Mouse (Mus musculus): ENCODE data around the gene Pced1b. TPM values are rescaled to one million over a fixed set of nuclear protein-coding genes. Genes with fewer than 3 reads are reported as not detected.

Pced1b gene
- polyA plus RNA-seq, 1 experiment from 2014 or later, result 1.9 TPM

GRCm38 (mm10) chr15:97411671-97412070 is 164.8 kb downstream of the Pced1b start:
- H3K4me3 ChIP-seq, result no peak overlapping the region
- no peaks in the 10 kb centered on the region for H3K36me3 ChIP-seq
- H3K9ac ChIP-seq, result no peak overlapping the region
- H3K27me3 ChIP-seq, result 0 out of 2 replicates have a peak, but pooled peaks cover 7% of the 10 kb centered on the region
- 87% methylated on average over 6 of the region's 6 CpGs for WGBS
- no peak overlapping the region for H3K4me2 ChIP-seq
- H3K27ac ChIP-seq, result no peak overlapping the region
- H3K9me3 ChIP-seq (replicated peaks), result no peaks in the 10 kb centered on the region
- no peak for ATAC-seq (replicated peaks; ENCODE audit: insufficient number of reproducible peaks, insufficient read depth, low FRiP score, low read depth)
- H3K4me1 ChIP-seq (replicated peaks), result no peaks in the 10 kb centered on the region

- no peak overlapping the region for H3K27ac ChIP-seq
- H3K4me2 ChIP-seq, result no peak overlapping the region
- no peak for ATAC-seq (replicated peaks; ENCODE audit: insufficient number of reproducible peaks, insufficient read depth, low FRiP score, low read depth)
- no peak overlapping the region for H3K9ac ChIP-seq
- H3K4me3 ChIP-seq, result no peak overlapping the region
- 0 out of 2 replicates have a peak, but pooled peaks cover 7% of the 10 kb centered on the region for H3K27me3 ChIP-seq
- no peaks in the 10 kb centered on the region for H3K9me3 ChIP-seq (replicated peaks)
- WGBS, result 86% methylated on average over 8 of the region's 8 CpGs
- H3K36me3 ChIP-seq, result no peaks in the 10 kb centered on the region
- H3K4me1 ChIP-seq (replicated peaks), result no peaks in the 10 kb centered on the region
Measured at GRCm38 (mm10) chr15:97412308-97412707, 165.4 kb downstream of the Pced1b start.

GRCm38 (mm10) chr15:97412861-97413260 is 166.0 kb downstream of the Pced1b start:
- no peak overlapping the region for H3K4me2 ChIP-seq
- no peaks in the 10 kb centered on the region for H3K9me3 ChIP-seq (replicated peaks)
- 76% methylated on average over 7 of the region's 7 CpGs for WGBS
- H3K27ac ChIP-seq, result no peak overlapping the region
- H3K27me3 ChIP-seq, result 0 out of 2 replicates have a peak, but pooled peaks cover 7% of the 10 kb centered on the region
- no peak overlapping the region for H3K9ac ChIP-seq
- H3K4me1 ChIP-seq (replicated peaks), result no peaks in the 10 kb centered on the region
- no peak overlapping the region for H3K4me3 ChIP-seq
- no peak for ATAC-seq (replicated peaks; ENCODE audit: insufficient number of reproducible peaks, insufficient read depth, low FRiP score, low read depth)
- H3K36me3 ChIP-seq, result no peaks in the 10 kb centered on the region

DNA sequence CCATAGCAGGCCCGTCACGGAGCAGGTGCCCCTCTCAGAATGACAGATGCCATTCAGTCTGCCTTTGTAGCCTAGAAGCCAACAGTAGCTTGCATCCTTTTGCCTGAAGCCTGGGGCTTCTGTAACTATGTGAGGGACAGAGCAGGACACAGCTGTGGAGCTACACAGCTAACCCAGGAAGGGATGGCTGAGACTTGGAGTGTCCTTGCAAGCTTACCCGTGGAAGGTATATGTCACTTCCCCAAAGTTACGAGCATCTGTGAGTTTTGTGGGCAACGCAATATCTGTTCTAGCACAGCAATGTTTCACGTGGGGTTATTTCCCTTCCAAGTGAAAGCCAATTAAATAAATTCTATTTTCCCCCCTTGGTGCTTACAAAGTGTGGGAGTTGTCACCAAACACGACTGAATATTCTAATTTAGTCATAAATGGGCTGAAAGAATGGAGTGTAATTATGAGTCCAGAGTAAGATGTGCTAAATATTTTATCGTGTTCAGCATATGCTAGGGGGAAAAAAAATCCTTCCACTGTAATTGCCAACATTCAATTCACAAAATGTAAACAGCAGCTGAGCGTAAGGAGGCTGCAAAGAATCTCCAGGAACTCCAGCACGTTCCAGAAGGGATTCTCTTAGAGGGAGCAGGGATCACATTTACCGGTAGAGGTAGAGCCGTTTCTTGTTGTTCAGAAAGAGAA is 168.0 kb downstream of the Pced1b start:
- Histone ChIP-seq H3K9me3 (replicated peaks) (no peaks in the 10 kb centered on the region), H3K36me3 (no peaks in the 10 kb centered on the region), H3K27me3 (no peaks in the 10 kb centered on the region), H3K27ac (no peak overlapping the region), H3K4me1 (replicated peaks) (no peaks in the 10 kb centered on the region), H3K4me3 (no peak overlapping the region), H3K4me2 (no peak overlapping the region), H3K9ac (no peak overlapping the region)
- 77% methylated on average over 12 of the region's 12 CpGs for WGBS
- ATAC-seq (replicated peaks; ENCODE audit: insufficient number of reproducible peaks, insufficient read depth, low FRiP score, low read depth), result no peak

DNA sequence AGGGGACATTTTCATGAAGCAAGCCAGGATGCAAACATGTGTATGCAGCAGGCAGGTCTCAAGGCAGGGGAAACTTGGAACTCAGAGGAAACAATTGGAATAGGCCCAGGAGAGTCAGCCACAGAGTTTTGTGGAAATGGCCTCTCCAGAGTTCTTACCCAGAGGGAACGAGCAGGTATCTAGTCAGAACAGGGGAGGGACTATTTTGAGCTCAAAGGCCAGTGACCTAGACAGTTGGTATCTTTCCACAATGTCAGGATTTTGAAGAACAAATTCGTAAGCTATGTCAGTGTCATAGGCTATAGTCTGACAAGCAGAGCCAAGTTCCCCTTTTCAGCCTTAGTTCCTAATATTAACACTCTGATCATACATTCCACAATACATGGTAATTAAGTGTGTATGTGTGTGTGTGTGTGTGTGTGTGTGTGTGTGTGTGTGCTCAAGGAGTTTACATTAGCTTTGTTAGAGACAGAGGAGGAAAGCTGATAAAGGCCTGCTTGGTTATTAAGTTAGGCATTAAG is 168.6 kb downstream of the Pced1b start:
- 53% methylated on average over 2 of the region's 2 CpGs for WGBS
- no peak overlapping the region for H3K27ac ChIP-seq
- H3K27me3 ChIP-seq, result no peaks in the 10 kb centered on the region
- H3K36me3 ChIP-seq, result no peaks in the 10 kb centered on the region
- no peak for ATAC-seq (replicated peaks; ENCODE audit: insufficient number of reproducible peaks, insufficient read depth, low FRiP score, low read depth)
- no peak overlapping the region for H3K4me3 ChIP-seq
- no peak overlapping the region for H3K4me2 ChIP-seq
- no peaks in the 10 kb centered on the region for H3K4me1 ChIP-seq (replicated peaks)
- no peak overlapping the region for H3K9ac ChIP-seq
- no peaks in the 10 kb centered on the region for H3K9me3 ChIP-seq (replicated peaks)

DNA sequence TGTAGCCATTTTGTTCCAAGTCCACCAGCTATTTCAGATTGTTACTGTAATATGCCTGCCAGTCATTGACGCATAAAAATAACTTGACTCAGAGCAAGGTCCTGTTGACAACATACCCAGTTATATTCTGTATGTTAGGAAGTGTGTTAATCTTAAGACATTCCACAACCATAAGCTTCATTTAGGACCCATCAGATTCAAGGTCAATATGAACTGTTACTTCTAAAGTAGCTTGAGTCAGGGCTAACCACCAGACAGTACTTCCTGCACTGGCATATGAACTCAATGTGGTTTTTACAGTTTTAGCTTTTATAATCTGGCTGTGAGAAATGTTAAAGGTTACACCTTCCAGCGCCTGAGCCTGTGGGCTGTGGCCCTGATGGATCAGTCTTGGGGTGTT is 173.4 kb downstream of the Pced1b start:
- no peak overlapping the region for H3K4me3 ChIP-seq
- H3K9me3 ChIP-seq (replicated peaks), result no peaks in the 10 kb centered on the region
- H3K27ac ChIP-seq, result no peak overlapping the region
- ATAC-seq (replicated peaks; ENCODE audit: insufficient number of reproducible peaks, insufficient read depth, low FRiP score, low read depth), result no peak
- no peaks in the 10 kb centered on the region for H3K4me1 ChIP-seq (replicated peaks)
- no peak overlapping the region for H3K4me2 ChIP-seq
- H3K27me3 ChIP-seq, result no peaks in the 10 kb centered on the region
- no peaks in the 10 kb centered on the region for H3K36me3 ChIP-seq
- no peak overlapping the region for H3K9ac ChIP-seq
- 90% methylated on average over 2 of the region's 2 CpGs for WGBS

GRCm38 (mm10) chr15:97421533-97421932 is 174.6 kb downstream of the Pced1b start:
- no peaks in the 10 kb centered on the region for H3K27me3 ChIP-seq
- WGBS, result 76% methylated on average over 3 of the region's 3 CpGs
- no peaks in the 10 kb centered on the region for H3K9me3 ChIP-seq (replicated peaks)
- no peaks in the 10 kb centered on the region for H3K36me3 ChIP-seq
- no peak for ATAC-seq (replicated peaks; ENCODE audit: insufficient number of reproducible peaks, insufficient read depth, low FRiP score, low read depth)
- H3K4me2 ChIP-seq, result no peak overlapping the region
- H3K9ac ChIP-seq, result no peak overlapping the region
- no peak overlapping the region for H3K4me3 ChIP-seq
- no peak overlapping the region for H3K27ac ChIP-seq
- H3K4me1 ChIP-seq (replicated peaks), result no peaks in the 10 kb centered on the region

DNA sequence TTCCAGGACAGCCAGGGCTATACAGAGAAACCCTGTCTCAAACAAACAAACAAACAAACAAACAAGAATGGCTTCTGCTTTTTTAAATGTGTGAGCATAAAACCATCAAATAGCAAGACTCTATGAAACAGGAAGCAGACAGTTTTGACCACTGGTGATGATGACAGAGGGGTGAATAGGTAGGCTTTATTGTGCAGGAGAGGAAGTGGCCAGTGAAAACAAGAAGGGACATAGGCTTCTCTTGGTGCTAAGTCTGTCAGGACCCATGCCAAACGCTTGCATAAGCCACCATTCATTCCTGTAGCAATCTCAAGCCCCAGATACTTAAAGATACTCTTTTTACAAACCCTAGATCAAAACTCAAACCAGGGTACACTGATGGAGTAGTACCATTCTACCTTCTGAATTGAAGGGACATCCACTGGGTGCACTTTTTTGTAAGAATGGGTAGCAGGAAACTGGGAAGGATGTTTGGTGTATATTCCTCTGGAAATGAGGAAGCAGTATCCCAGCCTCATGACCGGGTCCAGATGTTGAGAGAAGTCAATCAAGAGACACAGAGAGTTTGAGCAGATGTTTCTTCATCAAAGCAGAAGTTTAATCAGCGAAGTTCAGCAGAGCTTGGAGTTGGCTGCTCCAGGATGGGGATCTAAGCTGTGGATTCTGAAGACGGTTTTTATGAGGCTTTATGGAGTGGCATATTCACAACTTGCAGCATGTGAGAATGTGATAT is 175.5 kb downstream of the Pced1b start:
- H3K4me3 ChIP-seq, result no peak overlapping the region
- no peak overlapping the region for H3K27ac ChIP-seq
- H3K4me1 ChIP-seq (replicated peaks), result no peaks in the 10 kb centered on the region
- no peak for ATAC-seq (replicated peaks; ENCODE audit: insufficient number of reproducible peaks, insufficient read depth, low FRiP score, low read depth)
- H3K27me3 ChIP-seq, result no peaks in the 10 kb centered on the region
- H3K9me3 ChIP-seq (replicated peaks), result no peaks in the 10 kb centered on the region
- no peaks in the 10 kb centered on the region for H3K36me3 ChIP-seq
- 68% methylated on average over 4 of the region's 4 CpGs for WGBS
- no peak overlapping the region for H3K9ac ChIP-seq
- H3K4me2 ChIP-seq, result no peak overlapping the region

- Histone ChIP-seq H3K4me3 (no peak overlapping the region), H3K27ac (no peak overlapping the region), H3K4me1 (replicated peaks) (no peaks in the 10 kb centered on the region), H3K4me2 (no peak overlapping the region), H3K36me3 (no peaks in the 10 kb centered on the region), H3K27me3 (no peaks in the 10 kb centered on the region), H3K9me3 (replicated peaks) (no peaks in the 10 kb centered on the region), H3K9ac (no peak overlapping the region)
- WGBS, result 53% methylated on average over 7 of the region's 7 CpGs
- no peak for ATAC-seq (replicated peaks; ENCODE audit: insufficient number of reproducible peaks, insufficient read depth, low FRiP score, low read depth)
Measured at GRCm38 (mm10) chr15:97424375-97424774, 177.5 kb downstream of the Pced1b start.

DNA sequence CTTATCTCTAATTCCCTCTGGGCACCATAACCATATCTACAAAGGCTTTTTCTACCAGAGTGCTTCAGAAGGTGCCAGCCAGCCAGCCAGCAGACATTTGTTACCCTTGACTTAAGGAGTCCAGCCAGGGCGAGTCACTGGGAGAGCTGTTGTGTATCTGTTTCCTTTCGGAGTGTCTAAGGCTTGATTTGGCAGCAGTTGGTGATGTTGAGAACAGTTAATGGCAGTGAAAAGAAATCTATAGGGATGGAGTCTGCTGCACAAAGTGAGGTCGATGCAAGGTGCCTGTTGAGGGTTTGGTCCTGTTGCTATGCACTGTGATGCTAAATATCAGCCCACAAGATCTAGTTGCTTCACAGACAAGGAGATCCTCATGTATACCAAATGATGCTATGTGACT is 178.1 kb downstream of the Pced1b start:
- H3K27ac ChIP-seq, result no peak overlapping the region
- no peaks in the 10 kb centered on the region for H3K9me3 ChIP-seq (replicated peaks)
- H3K27me3 ChIP-seq, result no peaks in the 10 kb centered on the region
- ATAC-seq (replicated peaks; ENCODE audit: insufficient number of reproducible peaks, insufficient read depth, low FRiP score, low read depth), result no peak
- H3K36me3 ChIP-seq, result no peaks in the 10 kb centered on the region
- 62% methylated on average over 3 of the region's 3 CpGs for WGBS
- no peak overlapping the region for H3K4me2 ChIP-seq
- H3K4me3 ChIP-seq, result no peak overlapping the region
- no peaks in the 10 kb centered on the region for H3K4me1 ChIP-seq (replicated peaks)
- no peak overlapping the region for H3K9ac ChIP-seq

DNA sequence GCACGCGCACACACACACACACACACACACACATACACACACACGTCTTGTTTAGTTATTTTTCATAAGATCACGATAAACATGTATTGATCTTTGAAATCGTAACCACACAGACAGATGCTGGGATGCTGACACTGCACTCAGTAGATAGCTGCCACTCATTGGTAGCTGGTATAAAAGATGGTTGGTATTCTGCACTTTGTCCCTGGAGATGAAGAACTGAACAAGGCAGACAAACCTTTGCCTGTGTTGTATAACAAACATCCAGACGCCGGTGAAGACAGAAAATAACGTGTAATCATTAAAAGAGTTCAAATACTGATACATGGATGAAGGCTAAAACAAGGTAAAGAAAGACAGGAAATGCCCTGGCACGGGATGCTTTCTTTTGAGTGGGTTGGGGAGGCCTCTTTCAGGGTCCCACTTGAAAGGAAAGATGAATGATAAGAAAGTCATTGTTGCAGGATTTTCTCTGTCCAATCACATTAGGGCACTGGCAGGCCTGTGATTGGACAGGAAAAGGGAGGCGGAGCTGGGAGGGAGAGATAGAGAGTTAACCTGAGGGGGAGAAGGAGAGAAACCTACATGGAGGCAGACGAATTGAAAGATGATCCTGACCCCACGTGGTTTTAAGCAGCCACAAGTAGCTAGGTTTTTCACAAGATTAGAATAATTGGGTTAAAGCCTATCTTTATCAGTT is 182.4 kb downstream of the Pced1b start:
- H3K4me2 ChIP-seq, result no peak overlapping the region
- H3K36me3 ChIP-seq, result no peaks in the 10 kb centered on the region
- no peak overlapping the region for H3K27ac ChIP-seq
- H3K4me1 ChIP-seq (replicated peaks), result no peaks in the 10 kb centered on the region
- no peak overlapping the region for H3K9ac ChIP-seq
- WGBS, result 79% methylated on average over 12 of the region's 12 CpGs
- H3K27me3 ChIP-seq, result no peaks in the 10 kb centered on the region
- H3K9me3 ChIP-seq (replicated peaks), result no peaks in the 10 kb centered on the region
- ATAC-seq (replicated peaks; ENCODE audit: insufficient number of reproducible peaks, insufficient read depth, low FRiP score, low read depth), result no peak
- H3K4me3 ChIP-seq, result no peak overlapping the region
